Mouse (Mus musculus) liver, embryonic 14.5 days (tissue): ENCODE measurements around the gene Gm6309. TPM values are rescaled to one million over a fixed set of nuclear protein-coding genes. Genes with fewer than 3 reads are reported as not detected.

Experiments
- ATAC-seq: fragments of 200-750 bp; cut with Nextera tagmentation; 2 replicates; pipeline ENCODE4 v1.8.0; 2017; ENCODE audit warnings: moderate number of reproducible peaks, mild to moderate bottlenecking, moderate library complexity; ENCODE audit not compliant: insufficient read depth
- DNase-seq, 3 experiments: peaks; one replicate each; pipeline ENCODE4 v3.0.0-alpha.2; 2012 to 2013; ENCODE audit warnings: low read depth in 3 of 3, low spot score in 3 of 3
- H3K27ac ChIP-seq: fragments of 300-500 bp; sonication (generic); 2 replicates; pipeline ENCODE4 v1.5.1; 2014; ENCODE audit warnings: moderate library complexity, mild to moderate bottlenecking, control low read depth, inconsistent platforms
- H3K27me3 ChIP-seq: fragments of 300-500 bp; sonication (generic); 2 replicates; pipeline ENCODE4 v1.6.1; 2014; ENCODE audit warnings: mild to moderate bottlenecking, low read length, moderate library complexity; ENCODE audit not compliant: control insufficient read depth, insufficient read depth
- H3K36me3 ChIP-seq: fragments of 300-500 bp; sonication (generic); replicated peaks from 2 replicates; pipeline ENCODE4 v1.6.1; 2014; ENCODE audit warnings: low read depth; ENCODE audit not compliant: control insufficient read depth, insufficient read depth
- H3K4me1 ChIP-seq, 2 experiments: fragments of 200-500 bp in 1 of 2; fragments of 300-500 bp in 1 of 2; sonication (generic) in 1 of 2; replicated peaks; 2 replicates each; pipeline ENCODE4 v1.6.1; 2012 to 2014; ENCODE audit warnings: antibody characterized with exemption in 1 of 2, inconsistent platforms in 1 of 2, low read length in 1 of 2; ENCODE audit not compliant: control insufficient read depth in 2 of 2, insufficient read depth in 2 of 2
- H3K4me2 ChIP-seq: fragments of 300-500 bp; sonication (generic); 2 replicates; pipeline ENCODE4 v1.6.1; 2014; ENCODE audit warnings: low read depth, mild to moderate bottlenecking, control low read depth, moderate library complexity
- H3K4me3 ChIP-seq, 2 experiments: fragments of 200-500 bp in 1 of 2; fragments of 300-500 bp in 1 of 2; sonication (generic) in 1 of 2; 2 replicates each; pipeline ENCODE4 v1.5.1; 2012 to 2014; ENCODE audit warnings: low read depth in 2 of 2, low read length in 2 of 2, mild to moderate bottlenecking in 2 of 2, control low read depth in 1 of 2, inconsistent platforms in 1 of 2, moderate library complexity in 1 of 2; ENCODE audit not compliant: insufficient read depth in 1 of 2
- H3K9ac ChIP-seq: fragments of 300-500 bp; sonication (generic); replicated peaks from 2 replicates; pipeline ENCODE4 v1.6.1; 2014; ENCODE audit warnings: mild to moderate bottlenecking, control low read depth, moderate library complexity
- H3K9me3 ChIP-seq: fragments of 300-500 bp; sonication (generic); 2 replicates; pipeline ENCODE4 v1.6.1; 2016; ENCODE audit warnings: low read length, mixed read lengths; ENCODE audit not compliant: control insufficient read depth
- CTCF ChIP-seq: IDR thresholded peaks from 2 replicates; pipeline ENCODE4 v1.5.1; 2016; ENCODE audit warnings: antibody characterized with exemption, low read depth, control low read depth
- EP300 ChIP-seq: IDR thresholded peaks from 2 replicates; pipeline ENCODE4 v1.6.1; 2016; ENCODE audit warnings: antibody characterized with exemption, low read depth
- WGBS: fragments of 180-500 bp; shearing (Covaris S2); extraction: QIAGEN DNeasy Blood & Tissue Kit; methylation state at CpG from one replicate; pipeline ENCODE4 v1.1.7; 2014; ENCODE audit not compliant: insufficient replicate concordance; 5-methylcytosine and 5-hydroxymethylcytosine counted together
- polyA plus RNA-seq, 2 experiments: library from polyadenylated mRNA; depleted of rRNA in 1 of 2; stranded (reverse) in 1 of 2; unstranded in 1 of 2; fragments of >200 nt; fragmentation: Nextera tagmentation in 1 of 2; extraction: Ambion mirVana in 1 of 2; gene quantifications; 2 replicates each; pipeline versions ENCODE4 v1.2.1 to v1.2.3; 2012 to 2014

Gene Gm6309
- polyA plus RNA-seq, 2 experiments: not detected

DNA sequence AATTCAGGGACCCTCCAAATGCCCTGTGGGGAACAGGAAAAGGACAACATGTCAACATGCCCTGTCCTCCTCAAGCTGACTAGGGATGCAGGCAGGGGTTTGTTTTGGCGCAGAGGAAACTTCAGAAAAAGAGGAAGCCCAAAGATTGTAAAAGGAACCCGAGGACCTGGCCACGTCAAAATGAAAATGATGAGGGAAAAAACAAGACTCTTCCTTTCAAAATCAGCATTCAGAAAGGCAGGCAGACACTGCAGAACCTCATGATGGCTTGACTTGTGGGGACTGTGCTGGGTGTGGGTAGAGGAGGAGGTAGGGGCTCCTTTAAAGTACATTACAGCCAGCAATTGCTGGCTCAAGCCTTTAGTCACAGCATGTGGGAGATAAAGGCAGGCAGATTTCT lies 20.1 kb downstream of the Gm6309 start:
- TF ChIP-seq CTCF (no peak), EP300 (no peak)
- Histone ChIP-seq H3K36me3 (no peaks in the 10 kb centered on the region), H3K9me3 (no peaks in the 10 kb centered on the region), H3K27me3 (no peaks in the 10 kb centered on the region), H3K27ac (no peak overlapping the region), H3K4me1 (no peaks in the 10 kb centered on the region), H3K4me3 (no peak overlapping the region), H3K4me2 (no peak overlapping the region), H3K9ac (no peak overlapping the region)
- DNase-seq (no peak), ATAC-seq (no peak)
- 31% methylated on average over 3 of the region's 3 CpGs for WGBS

GRCm38 (mm10) chr5:146147903-146148302 lies 22.6 kb downstream of the Gm6309 start:
- no peaks in the 10 kb centered on the region for H3K36me3 ChIP-seq
- 25% methylated on average over 2 of the region's 2 CpGs for WGBS

More at GRCm38 (mm10) chr5:146147903-146148302, 22.6 kb downstream of the Gm6309 start:
- TF ChIP-seq CTCF: 0 out of 2 replicates have a peak, but pooled peaks have one; percentile 24
- TF ChIP-seq EP300: no peak
- no peaks in the 10 kb centered on the region for H3K27me3 ChIP-seq
- H3K4me2 ChIP-seq: no peak overlapping the region
- H3K27ac ChIP-seq: no peak overlapping the region
- H3K9ac ChIP-seq: no peak overlapping the region
- H3K4me1 ChIP-seq: no peaks in the 10 kb centered on the region
- ATAC-seq: no peak
- no peaks in the 10 kb centered on the region for H3K9me3 ChIP-seq
- DNase-seq: no peak
- H3K4me3 ChIP-seq: no peak overlapping the region

Other genes with a start within 250 kb of the Gm6309 start
- gene Cyp3a25, start 161.1 kb downstream of the Gm6309 start, polyA plus RNA-seq (2012; rRNA removed): not detected in 2 replicates
- 0.10 and 0.16 TPM in 2 replicates for gene Cyp3a25, start 161.1 kb downstream of the Gm6309 start, polyA plus RNA-seq (2014; fragmentation: Nextera tagmentation; extraction: Ambion mirVana)
- gene Cyp3a59, start 91.5 kb downstream of the Gm6309 start, polyA plus RNA-seq (2012; rRNA removed): not detected in 2 replicates
- 0.19 TPM in 1 of 2 replicates, not detected in the other for gene Cyp3a59, start 91.5 kb downstream of the Gm6309 start, polyA plus RNA-seq (2014; fragmentation: Nextera tagmentation; extraction: Ambion mirVana)
- not detected in 2 replicates for gene Gm5565, start 10.2 kb downstream of the Gm6309 start, polyA plus RNA-seq (2012; rRNA removed)
- gene Gm5565, start 10.2 kb downstream of the Gm6309 start, polyA plus RNA-seq (2014; fragmentation: Nextera tagmentation; extraction: Ambion mirVana): not detected in 2 replicates
- 0.17 TPM in 2 replicates for gene 1700001J03Rik, start 14.6 kb upstream of the Gm6309 start, polyA plus RNA-seq (2012; rRNA removed)
- gene 1700001J03Rik, start 14.6 kb upstream of the Gm6309 start, polyA plus RNA-seq (2014; fragmentation: Nextera tagmentation; extraction: Ambion mirVana): not detected in 2 replicates
- 8.3 and 13.2 TPM in 2 replicates for gene Rnf6, start 50.8 kb upstream of the Gm6309 start, polyA plus RNA-seq (2012; rRNA removed)
- gene Rnf6, start 50.8 kb upstream of the Gm6309 start, polyA plus RNA-seq (2014; fragmentation: Nextera tagmentation; extraction: Ambion mirVana): 18.9 and 19.4 TPM in 2 replicates
- 36.6 and 42.5 TPM in 2 replicates for gene Cdk8, start 60.5 kb upstream of the Gm6309 start, polyA plus RNA-seq (2012; rRNA removed)
- gene Cdk8, start 60.5 kb upstream of the Gm6309 start, polyA plus RNA-seq (2014; fragmentation: Nextera tagmentation; extraction: Ambion mirVana): 25.8 and 28.5 TPM in 2 replicates
- 0.06 and 0.07 TPM in 2 replicates for gene Wasf3, start 214.3 kb upstream of the Gm6309 start, polyA plus RNA-seq (2012; rRNA removed)
- 0.04 TPM in 2 replicates for gene Wasf3, start 214.3 kb upstream of the Gm6309 start, polyA plus RNA-seq (2014; fragmentation: Nextera tagmentation; extraction: Ambion mirVana)